Mouse (Mus musculus): ENCODE results near the gene Gtf2h5. TPM values are rescaled to one million over a fixed set of nuclear protein-coding genes. Genes with fewer than 3 reads are reported as not detected.

The Gtf2h5 gene
- polyA plus RNA-seq, 1 experiment from 2014 or later: 180 TPM

- WGBS: 82% methylated on average over 3 of the region's 3 CpGs
- ATAC-seq (ENCODE audit: low FRiP score, low TSS enrichment): no peak
- Histone ChIP-seq H3K9ac (ENCODE audit: low read depth, low read length) (no peak overlapping the region), H3K36me3 (ENCODE audit: control insufficient read depth, insufficient read depth, low read length) (peaks cover 11% of the 10 kb centered on the region), H3K4me1 (ENCODE audit: control insufficient read depth, insufficient read depth, low read length) (0 out of 2 replicates have a peak, but pooled peaks cover 5% of the 10 kb centered on the region), H3K9me3 (ENCODE audit: control insufficient read depth, low read length) (no peaks in the 10 kb centered on the region), H3K4me3 (ENCODE audit: low read length) (no peak overlapping the region), H3K27me3 (ENCODE audit: control insufficient read depth, insufficient read depth, low read length) (no peaks in the 10 kb centered on the region), H3K4me2 (replicated peaks; ENCODE audit: low read depth, low read length) (no peak overlapping the region), H3K27ac (ENCODE audit: low read depth, low read length) (no peak overlapping the region)
Observed at GRCm38 (mm10) chr17:6117917-6118316, 38.3 kb downstream of the Gtf2h5 start.

DNA sequence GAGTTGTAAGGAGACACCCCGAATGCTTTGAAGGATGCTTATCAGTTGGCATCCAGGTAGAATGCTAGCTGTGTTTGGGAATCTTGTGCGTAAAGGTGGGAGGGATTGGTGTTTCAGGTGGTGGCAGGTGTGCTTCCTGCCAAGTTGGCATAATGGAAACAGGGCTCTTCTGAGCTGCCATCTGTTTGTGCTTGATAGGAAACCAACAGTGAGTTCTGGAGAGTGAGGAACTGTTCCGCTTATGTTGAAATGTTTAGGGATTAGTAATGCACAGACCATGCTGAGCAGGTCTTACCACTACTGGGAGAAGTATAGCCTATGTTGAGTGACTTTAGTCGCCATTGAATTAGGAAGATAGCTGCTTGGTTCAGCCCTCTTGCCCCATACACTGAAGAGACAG, 39.3 kb downstream of the Gtf2h5 start:
- H3K9me3 ChIP-seq (ENCODE audit: control insufficient read depth, low read length): no peaks in the 10 kb centered on the region
- H3K4me3 ChIP-seq (ENCODE audit: low read length): no peak overlapping the region
- no peaks in the 10 kb centered on the region for H3K27me3 ChIP-seq (ENCODE audit: control insufficient read depth, insufficient read depth, low read length)
- H3K36me3 ChIP-seq (ENCODE audit: control insufficient read depth, insufficient read depth, low read length): peaks cover 19% of the 10 kb centered on the region
- WGBS: 91% methylated on average over 4 of the region's 4 CpGs
- H3K9ac ChIP-seq (ENCODE audit: low read depth, low read length): no peak overlapping the region
- 0 out of 2 replicates have a peak, but pooled peaks cover 5% of the 10 kb centered on the region for H3K4me1 ChIP-seq (ENCODE audit: control insufficient read depth, insufficient read depth, low read length)
- H3K27ac ChIP-seq (ENCODE audit: low read depth, low read length): no peak overlapping the region
- ATAC-seq (ENCODE audit: low FRiP score, low TSS enrichment): no peak
- H3K4me2 ChIP-seq (replicated peaks; ENCODE audit: low read depth, low read length): no peak overlapping the region

DNA sequence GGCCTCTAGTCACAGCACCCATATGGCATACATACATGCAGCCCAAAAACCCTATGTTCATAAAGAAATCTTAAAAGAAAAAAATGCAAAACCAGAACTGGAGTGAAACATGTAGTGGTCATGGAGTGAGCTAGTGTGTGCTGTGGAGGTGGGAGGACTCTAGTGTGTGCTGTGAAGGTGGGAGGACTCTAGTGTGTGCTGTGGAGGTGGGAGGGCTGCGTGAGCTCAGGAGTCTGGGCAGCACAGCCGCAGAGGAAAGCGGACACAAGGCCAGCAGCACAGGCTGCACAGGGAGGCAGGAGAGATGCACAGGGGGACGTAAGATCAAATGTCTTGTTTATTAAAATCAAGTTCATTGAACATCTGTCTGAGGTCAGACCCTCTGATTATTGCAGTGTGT, 44.2 kb downstream of the Gtf2h5 start:
- Histone ChIP-seq H3K4me1 (ENCODE audit: control insufficient read depth, insufficient read depth, low read length) (0 out of 2 replicates have a peak, but pooled peaks cover 5% of the 10 kb centered on the region), H3K4me2 (replicated peaks; ENCODE audit: low read depth, low read length) (no peak overlapping the region), H3K9ac (ENCODE audit: low read depth, low read length) (no peak overlapping the region), H3K27me3 (ENCODE audit: control insufficient read depth, insufficient read depth, low read length) (no peaks in the 10 kb centered on the region), H3K9me3 (ENCODE audit: control insufficient read depth, low read length) (no peaks in the 10 kb centered on the region), H3K36me3 (ENCODE audit: control insufficient read depth, insufficient read depth, low read length) (peaks cover 22% of the 10 kb centered on the region), H3K4me3 (ENCODE audit: low read length) (no peak overlapping the region), H3K27ac (ENCODE audit: low read depth, low read length) (no peak overlapping the region)
- no peak for ATAC-seq (ENCODE audit: low FRiP score, low TSS enrichment)
- 76% methylated on average over 4 of the region's 4 CpGs for WGBS

- Histone ChIP-seq H3K27ac (ENCODE audit: low read depth, low read length) (no peak overlapping the region), H3K4me3 (ENCODE audit: low read length) (no peak overlapping the region), H3K4me2 (replicated peaks; ENCODE audit: low read depth, low read length) (no peak overlapping the region), H3K27me3 (ENCODE audit: control insufficient read depth, insufficient read depth, low read length) (no peaks in the 10 kb centered on the region), H3K36me3 (ENCODE audit: control insufficient read depth, insufficient read depth, low read length) (peaks cover 22% of the 10 kb centered on the region), H3K4me1 (ENCODE audit: control insufficient read depth, insufficient read depth, low read length) (no peaks in the 10 kb centered on the region), H3K9me3 (ENCODE audit: control insufficient read depth, low read length) (no peaks in the 10 kb centered on the region), H3K9ac (ENCODE audit: low read depth, low read length) (no peak overlapping the region)
- no peak for ATAC-seq (ENCODE audit: low FRiP score, low TSS enrichment)
- WGBS: 91% methylated on average over 3 of the region's 3 CpGs
Observed at GRCm38 (mm10) chr17:6125441-6125840, 45.9 kb downstream of the Gtf2h5 start.

- no peaks in the 10 kb centered on the region for H3K27me3 ChIP-seq (ENCODE audit: control insufficient read depth, insufficient read depth, low read length)
- H3K4me1 ChIP-seq (ENCODE audit: control insufficient read depth, insufficient read depth, low read length): no peaks in the 10 kb centered on the region
- H3K9me3 ChIP-seq (ENCODE audit: control insufficient read depth, low read length): no peaks in the 10 kb centered on the region
- no peak overlapping the region for H3K27ac ChIP-seq (ENCODE audit: low read depth, low read length)
- no peak overlapping the region for H3K4me3 ChIP-seq (ENCODE audit: low read length)
- no peak overlapping the region for H3K4me2 ChIP-seq (replicated peaks; ENCODE audit: low read depth, low read length)
- ATAC-seq (ENCODE audit: low FRiP score, low TSS enrichment): no peak
- H3K9ac ChIP-seq (ENCODE audit: low read depth, low read length): no peak overlapping the region
- peaks cover 11% of the 10 kb centered on the region for H3K36me3 ChIP-seq (ENCODE audit: control insufficient read depth, insufficient read depth, low read length)
- 53% methylated on average over 3 of the region's 3 CpGs for WGBS
Observed at GRCm38 (mm10) chr17:6128039-6128438, 48.5 kb downstream of the Gtf2h5 start.

DNA sequence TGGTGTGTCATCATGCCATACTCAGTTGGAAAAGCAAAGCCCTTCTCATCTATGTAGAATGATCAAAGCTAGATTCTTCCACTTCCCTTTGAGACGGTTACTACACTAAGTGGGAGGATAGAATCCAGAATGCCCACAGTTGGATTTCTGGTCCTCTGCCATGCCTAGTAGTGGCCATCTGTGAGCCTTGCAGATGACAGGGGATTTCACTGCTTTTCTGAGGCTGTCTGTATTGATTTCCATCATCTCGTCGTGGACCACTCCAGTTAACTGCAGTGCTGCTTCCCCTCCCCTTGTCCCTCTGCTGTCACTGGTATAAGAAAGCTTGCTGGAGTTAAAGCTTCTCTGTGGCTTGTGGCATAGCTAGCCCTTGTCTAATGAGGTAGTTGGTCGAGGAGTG, 49.8 kb downstream of the Gtf2h5 start:
- no peaks in the 10 kb centered on the region for H3K9me3 ChIP-seq (ENCODE audit: control insufficient read depth, low read length)
- H3K27me3 ChIP-seq (ENCODE audit: control insufficient read depth, insufficient read depth, low read length): no peaks in the 10 kb centered on the region
- peaks cover 6% of the 10 kb centered on the region; the same call in 1 of the 2 replicates for H3K36me3 ChIP-seq (ENCODE audit: control insufficient read depth, insufficient read depth, low read length)
- H3K4me3 ChIP-seq (ENCODE audit: low read length): no peak overlapping the region
- 87% methylated on average over 4 of the region's 4 CpGs for WGBS
- H3K4me2 ChIP-seq (replicated peaks; ENCODE audit: low read depth, low read length): no peak overlapping the region
- ATAC-seq (ENCODE audit: low FRiP score, low TSS enrichment): no peak
- H3K4me1 ChIP-seq (ENCODE audit: control insufficient read depth, insufficient read depth, low read length): no peaks in the 10 kb centered on the region
- H3K27ac ChIP-seq (ENCODE audit: low read depth, low read length): no peak overlapping the region
- H3K9ac ChIP-seq (ENCODE audit: low read depth, low read length): no peak overlapping the region

DNA sequence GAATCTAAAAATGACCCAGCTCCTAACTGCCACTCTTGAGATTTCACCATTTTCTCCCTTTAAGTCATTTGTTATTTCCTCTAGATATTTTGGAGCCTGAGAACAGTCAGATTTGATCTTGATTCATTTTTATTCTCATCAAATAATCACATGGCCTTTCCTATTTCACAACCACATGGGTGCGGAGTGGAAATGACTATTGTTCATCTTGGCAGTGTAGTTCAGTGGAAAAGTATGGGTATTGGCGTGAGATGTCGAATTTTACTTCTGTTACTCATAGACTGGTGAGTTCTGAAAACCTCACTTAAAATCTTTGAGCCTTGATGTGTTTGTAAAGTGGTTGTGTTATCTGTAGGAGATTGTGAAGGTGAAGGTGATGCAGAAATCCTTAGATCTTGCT, 51.5 kb downstream of the Gtf2h5 start:
- Histone ChIP-seq H3K9ac (ENCODE audit: low read depth, low read length) (no peak overlapping the region), H3K36me3 (ENCODE audit: control insufficient read depth, insufficient read depth, low read length) (peaks cover 3% of the 10 kb centered on the region; the same call in 1 of the 2 replicates), H3K27ac (ENCODE audit: low read depth, low read length) (no peak overlapping the region), H3K27me3 (ENCODE audit: control insufficient read depth, insufficient read depth, low read length) (no peaks in the 10 kb centered on the region), H3K4me1 (ENCODE audit: control insufficient read depth, insufficient read depth, low read length) (no peaks in the 10 kb centered on the region), H3K4me3 (ENCODE audit: low read length) (no peak overlapping the region), H3K9me3 (ENCODE audit: control insufficient read depth, low read length) (no peaks in the 10 kb centered on the region), H3K4me2 (replicated peaks; ENCODE audit: low read depth, low read length) (no peak overlapping the region)
- WGBS: 93% methylated on average over 3 of the region's 3 CpGs
- no peak for ATAC-seq (ENCODE audit: low FRiP score, low TSS enrichment)

Small RNAs within 50 kb of the gene (microRNA-seq; reads per million reads assigned to microRNA genes)
- gene Gm22774: not detected

Other genes with a start within 250 kb of the Gtf2h5 start
- 27.6 and 44.5 TPM in 2 replicates for gene Snx9, start 238.5 kb upstream of the Gtf2h5 start, polyA plus RNA-seq (2014; fragmentation: Nextera tagmentation; extraction: Ambion mirVana)
- gene Synj2, start 138.5 kb upstream of the Gtf2h5 start, polyA plus RNA-seq (2014; fragmentation: Nextera tagmentation; extraction: Ambion mirVana): 2.9 and 4.3 TPM in 2 replicates
- gene Serac1, start within 50 bp of the Gtf2h5 start, polyA plus RNA-seq (2014; fragmentation: Nextera tagmentation; extraction: Ambion mirVana): 4.3 and 6.6 TPM in 2 replicates
- gene Tulp4, start 26.7 kb downstream of the Gtf2h5 start, polyA plus RNA-seq (2014; fragmentation: Nextera tagmentation; extraction: Ambion mirVana): 73.7 and 86.4 TPM in 2 replicates
- 8.4 and 15.8 TPM in 2 replicates for gene Tmem181a, start 177.1 kb downstream of the Gtf2h5 start, polyA plus RNA-seq (2014; fragmentation: Nextera tagmentation; extraction: Ambion mirVana)
- 17.5 and 20.2 TPM in 2 replicates for gene Dynlt1a, start 237.7 kb downstream of the Gtf2h5 start, polyA plus RNA-seq (2014; fragmentation: Nextera tagmentation; extraction: Ambion mirVana)

Measured in kidney, embryonic 14.5 days (tissue).